Mouse (Mus musculus): ENCODE results near the gene Fyn. TPM values are rescaled to one million over a fixed set of nuclear protein-coding genes. Genes with fewer than 3 reads are reported as not detected.
A peak's percentile ranks its signal among the peaks of the same experiment; 100 is the strongest.

Gene Fyn
- polyA plus RNA-seq, 1 experiment from 2014 or later: 105 TPM

DNA sequence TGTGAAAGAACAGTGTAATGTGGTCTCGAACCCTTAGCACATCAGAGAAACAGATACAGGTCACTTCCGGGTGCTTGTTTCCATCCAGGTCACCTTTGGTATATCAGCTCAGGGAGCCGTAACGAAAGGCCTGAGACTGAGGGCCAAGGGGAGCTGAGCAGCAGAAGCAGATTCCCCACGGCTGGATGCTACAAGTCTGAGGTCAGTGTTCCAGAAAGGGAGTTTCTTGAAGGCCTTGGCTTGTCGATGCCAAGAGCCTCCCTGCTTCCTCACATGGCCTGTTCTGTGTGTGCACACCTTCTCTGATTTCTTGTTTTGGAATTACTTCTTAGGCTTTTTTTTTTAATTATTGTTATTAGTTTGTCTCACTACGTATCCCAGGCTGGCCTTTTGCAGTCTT lies 99.2 kb downstream of the Fyn start:
- H3K9me3 ChIP-seq (ENCODE audit: control insufficient read depth, low read length): no peaks in the 10 kb centered on the region
- H3K27ac ChIP-seq: no peak overlapping the region
- no peak overlapping the region for H3K9ac ChIP-seq
- H3K4me2 ChIP-seq (replicated peaks): no peak overlapping the region
- no peaks in the 10 kb centered on the region for H3K36me3 ChIP-seq (replicated peaks; ENCODE audit: control insufficient read depth, insufficient read depth)
- H3K4me3 ChIP-seq (replicated peaks; ENCODE audit: low read length): no peak overlapping the region
- no peaks in the 10 kb centered on the region for H3K27me3 ChIP-seq (ENCODE audit: control insufficient read depth, insufficient read depth, low read length)
- H3K4me1 ChIP-seq (replicated peaks; ENCODE audit: control insufficient read depth, insufficient read depth, low read length): peaks cover 37% of the 10 kb centered on the region
- WGBS: 90% methylated on average over 7 of the region's 7 CpGs
- ATAC-seq (ENCODE audit: low FRiP score): no peak
- no peak for DNase-seq (ENCODE audit: low spot score)

DNA sequence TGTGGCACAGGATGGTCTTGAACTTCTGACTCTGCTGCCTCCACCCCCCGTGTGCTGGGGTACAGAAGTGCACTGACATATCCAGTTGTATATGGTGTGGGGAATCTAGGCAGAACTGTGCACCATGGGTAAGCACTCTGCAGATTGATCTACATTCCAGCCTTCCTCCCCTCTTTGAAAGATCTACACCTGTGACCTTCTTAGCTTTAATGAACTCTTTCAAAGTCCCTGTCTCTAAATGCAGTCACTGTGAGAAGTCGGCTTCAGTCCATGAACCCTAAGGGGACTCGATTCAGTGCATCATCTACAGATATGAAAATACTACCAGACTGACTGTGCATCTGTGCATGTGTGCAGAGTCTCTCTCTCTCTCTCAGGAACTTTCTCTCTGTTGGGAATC lies 99.9 kb downstream of the Fyn start:
- Histone ChIP-seq H3K9me3 (ENCODE audit: control insufficient read depth, low read length) (no peaks in the 10 kb centered on the region), H3K36me3 (replicated peaks; ENCODE audit: control insufficient read depth, insufficient read depth) (no peaks in the 10 kb centered on the region), H3K4me3 (replicated peaks; ENCODE audit: low read length) (no peak overlapping the region), H3K27ac (no peak overlapping the region), H3K4me1 (replicated peaks; ENCODE audit: control insufficient read depth, insufficient read depth, low read length) (peaks cover 38% of the 10 kb centered on the region), H3K27me3 (ENCODE audit: control insufficient read depth, insufficient read depth, low read length) (no peaks in the 10 kb centered on the region), H3K9ac (no peak overlapping the region), H3K4me2 (replicated peaks) (no peak overlapping the region)
- WGBS: 91% methylated on average over 3 of the region's 3 CpGs
- DNase-seq (ENCODE audit: low spot score) (no peak), ATAC-seq (ENCODE audit: low FRiP score) (no peak)

DNA sequence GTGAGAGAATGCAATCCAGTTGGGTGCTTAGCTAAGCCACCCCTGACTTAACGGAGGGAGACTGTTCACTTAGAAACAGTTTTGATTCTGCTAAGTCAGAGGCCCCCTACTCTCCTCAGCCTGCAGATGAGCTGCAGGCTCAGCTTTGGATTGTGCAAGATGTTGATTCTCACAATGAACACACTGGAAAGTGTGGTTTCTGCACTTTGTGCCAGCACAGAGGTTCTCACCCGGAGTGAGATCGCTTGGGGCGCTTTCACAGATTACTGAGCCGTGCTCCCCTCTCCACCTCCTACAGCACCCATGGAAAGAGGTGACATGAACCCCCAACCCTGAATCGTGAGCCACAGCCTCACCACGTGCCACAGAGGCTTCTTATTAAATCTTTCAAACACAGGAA lies 100.7 kb downstream of the Fyn start:
- H3K9ac ChIP-seq: no peak overlapping the region
- no peak overlapping the region for H3K4me3 ChIP-seq (replicated peaks; ENCODE audit: low read length)
- H3K4me2 ChIP-seq (replicated peaks): no peak overlapping the region
- no peak for DNase-seq (ENCODE audit: low spot score)
- peaks cover 38% of the 10 kb centered on the region for H3K4me1 ChIP-seq (replicated peaks; ENCODE audit: control insufficient read depth, insufficient read depth, low read length)
- WGBS: 82% methylated on average over 7 of the region's 7 CpGs
- no peaks in the 10 kb centered on the region for H3K36me3 ChIP-seq (replicated peaks; ENCODE audit: control insufficient read depth, insufficient read depth)
- ATAC-seq (ENCODE audit: low FRiP score): no peak
- no peaks in the 10 kb centered on the region for H3K27me3 ChIP-seq (ENCODE audit: control insufficient read depth, insufficient read depth, low read length)
- H3K9me3 ChIP-seq (ENCODE audit: control insufficient read depth, low read length): no peaks in the 10 kb centered on the region
- H3K27ac ChIP-seq: no peak overlapping the region

DNA sequence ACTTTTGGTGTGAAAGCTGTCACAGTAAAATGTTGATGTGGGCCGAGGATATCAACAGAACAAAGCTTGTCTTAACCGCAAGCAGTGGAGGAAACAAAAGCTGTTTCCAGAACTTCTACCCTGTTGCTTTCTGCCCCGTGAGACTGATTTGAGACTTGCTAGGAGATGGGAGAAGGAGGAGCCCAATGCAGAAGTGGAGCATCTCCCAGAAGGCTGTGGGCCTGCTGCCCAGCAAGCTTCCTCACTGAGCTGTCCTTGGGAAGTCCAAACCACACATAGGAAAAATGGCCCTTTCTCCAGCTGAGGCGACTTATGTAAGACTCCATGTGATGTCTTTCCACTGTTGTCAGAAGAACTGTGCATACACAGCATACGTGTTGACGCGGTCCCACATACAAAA lies 101.7 kb downstream of the Fyn start:
- H3K9ac ChIP-seq: no peak overlapping the region
- H3K27me3 ChIP-seq (ENCODE audit: control insufficient read depth, insufficient read depth, low read length): no peaks in the 10 kb centered on the region
- 78% methylated on average over 7 of the region's 7 CpGs for WGBS

DNA sequence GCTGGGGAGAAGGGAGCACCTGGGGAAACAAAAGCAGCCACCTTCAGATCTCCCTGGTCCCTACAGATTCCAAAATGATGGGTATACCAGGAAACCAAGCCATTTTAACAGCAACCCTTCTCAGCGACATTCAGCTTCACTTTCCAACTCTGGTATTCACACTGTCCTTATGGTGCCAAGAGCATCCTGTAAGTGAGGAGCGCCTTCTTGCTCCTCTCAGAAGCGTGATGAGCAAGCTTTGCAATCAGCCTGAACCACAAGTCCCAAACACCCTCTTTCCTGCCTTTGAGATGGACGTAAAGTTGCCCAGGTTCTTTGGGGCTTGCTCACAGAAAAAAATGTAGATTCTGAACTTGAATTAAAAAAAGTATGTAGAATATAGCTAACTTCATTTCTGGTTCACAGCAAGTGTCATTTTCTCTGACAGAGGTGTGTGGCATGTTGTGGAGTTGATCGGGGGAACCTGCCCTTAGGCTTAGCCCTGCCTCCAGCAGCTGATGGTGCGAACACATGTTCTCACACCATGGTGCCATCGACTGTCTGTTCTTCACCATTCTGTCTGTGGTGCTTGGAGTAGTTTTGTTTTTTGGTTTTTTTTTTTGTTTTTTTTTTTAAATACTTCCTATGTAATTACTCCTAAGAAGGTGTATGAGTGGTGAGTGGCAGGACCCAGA lies 102.5 kb downstream of the Fyn start:
- H3K36me3 ChIP-seq (replicated peaks; ENCODE audit: control insufficient read depth, insufficient read depth): no peaks in the 10 kb centered on the region
- ATAC-seq (ENCODE audit: low FRiP score) (no peak; the same call in 1 of the 2 replicates), DNase-seq (ENCODE audit: low spot score) (no peak)
- WGBS: 72% methylated on average over 7 of the region's 7 CpGs
- no peaks in the 10 kb centered on the region for H3K9me3 ChIP-seq (ENCODE audit: control insufficient read depth, low read length)
- H3K4me2 ChIP-seq (replicated peaks): peak overlapping the region; percentile 26; the same call in 1 of the 2 replicates
- H3K9ac ChIP-seq: 0 out of 2 replicates have a peak overlapping the region, but pooled peaks have one; percentile 25
- no peak overlapping the region for H3K4me3 ChIP-seq (replicated peaks; ENCODE audit: low read length)
- H3K27me3 ChIP-seq (ENCODE audit: control insufficient read depth, insufficient read depth, low read length): no peaks in the 10 kb centered on the region
- H3K4me1 ChIP-seq (replicated peaks; ENCODE audit: control insufficient read depth, insufficient read depth, low read length): peaks cover 34% of the 10 kb centered on the region
- H3K27ac ChIP-seq: peak overlapping the region; percentile 73

More for the DNA sequence above, 101.7 kb downstream of the Fyn start:
- Histone ChIP-seq H3K27ac (no peak overlapping the region), H3K4me1 (replicated peaks; ENCODE audit: control insufficient read depth, insufficient read depth, low read length) (peaks cover 34% of the 10 kb centered on the region), H3K4me2 (replicated peaks) (no peak overlapping the region), H3K36me3 (replicated peaks; ENCODE audit: control insufficient read depth, insufficient read depth) (no peaks in the 10 kb centered on the region), H3K4me3 (replicated peaks; ENCODE audit: low read length) (no peak overlapping the region), H3K9me3 (ENCODE audit: control insufficient read depth, low read length) (no peaks in the 10 kb centered on the region)
- ATAC-seq (ENCODE audit: low FRiP score) (no peak), DNase-seq (ENCODE audit: low spot score) (no peak)

DNA sequence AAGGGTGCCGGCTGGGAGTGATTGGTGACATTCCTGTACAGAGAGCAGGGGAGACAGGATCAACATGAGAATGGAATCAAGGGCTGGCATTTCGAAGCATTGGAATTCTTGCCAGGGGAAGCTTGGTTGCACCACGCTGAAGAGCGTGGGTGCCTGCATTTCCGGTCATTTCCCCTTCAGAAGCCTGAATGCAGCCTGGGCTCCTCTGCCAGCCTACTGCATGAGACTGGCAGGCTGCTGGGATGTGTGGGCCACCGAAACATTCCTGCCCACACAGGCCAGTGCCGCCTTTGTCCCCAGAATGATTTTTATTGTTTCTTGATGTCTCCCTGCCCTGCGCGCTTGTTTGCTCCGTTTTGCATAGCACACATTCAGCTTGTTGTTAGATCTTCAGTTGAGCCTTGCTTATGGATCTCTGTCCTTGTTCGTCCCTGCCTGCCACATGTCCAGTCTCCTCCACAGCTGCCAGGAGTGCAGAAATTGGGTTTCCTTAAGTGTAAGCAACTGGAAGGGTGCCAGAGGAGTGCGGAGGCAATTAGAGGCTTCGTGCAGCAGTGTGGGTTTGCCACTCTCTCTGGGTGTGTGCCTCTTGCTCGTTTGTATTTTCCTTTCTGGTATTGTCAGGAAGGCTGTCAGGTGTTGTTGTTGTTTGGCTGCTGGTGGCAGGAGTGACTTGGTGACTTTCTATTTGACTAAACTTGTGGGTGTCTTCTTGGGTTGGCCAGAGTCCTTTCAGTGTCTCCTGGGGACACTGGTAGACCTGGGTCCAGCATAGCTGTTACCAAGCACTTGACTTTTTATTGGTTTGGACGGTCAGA lies 103.3 kb downstream of the Fyn start:
- peak; percentile 67 for DNase-seq (ENCODE audit: low spot score)
- ATAC-seq (ENCODE audit: low FRiP score): peak; percentile 44; the same call in 1 of the 2 replicates
- 37% methylated on average over 15 of the region's 15 CpGs for WGBS
- peaks cover 34% of the 10 kb centered on the region for H3K4me1 ChIP-seq (replicated peaks; ENCODE audit: control insufficient read depth, insufficient read depth, low read length)
- no peaks in the 10 kb centered on the region for H3K27me3 ChIP-seq (ENCODE audit: control insufficient read depth, insufficient read depth, low read length)
- no peaks in the 10 kb centered on the region for H3K9me3 ChIP-seq (ENCODE audit: control insufficient read depth, low read length)
- H3K27ac ChIP-seq: peak overlapping the region; percentile 73
- peak overlapping the region; percentile 25; the same call in 1 of the 2 replicates for H3K9ac ChIP-seq
- no peak overlapping the region for H3K4me3 ChIP-seq (replicated peaks; ENCODE audit: low read length)
- no peaks in the 10 kb centered on the region for H3K36me3 ChIP-seq (replicated peaks; ENCODE audit: control insufficient read depth, insufficient read depth)
- peak overlapping the region; percentile 26 for H3K4me2 ChIP-seq (replicated peaks)

DNA sequence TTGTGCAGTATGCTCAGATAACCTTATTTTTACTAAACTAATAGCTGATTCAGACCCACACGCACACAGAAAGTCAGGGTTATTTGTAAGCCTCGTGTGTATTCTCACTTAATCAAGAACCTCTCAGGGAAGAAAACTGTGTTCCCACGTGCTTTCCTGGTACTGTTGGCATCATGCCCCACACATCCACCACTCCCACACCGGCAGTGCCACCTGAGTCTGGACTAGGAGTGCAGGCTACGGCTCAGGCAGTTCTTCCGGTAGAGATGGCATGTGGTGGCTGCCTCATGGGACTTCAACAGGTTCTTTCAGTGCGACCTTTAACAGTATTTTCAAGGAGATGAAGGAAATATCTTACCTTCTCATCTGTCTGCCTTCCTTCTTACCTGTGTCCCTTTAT lies 104.3 kb downstream of the Fyn start:
- H3K36me3 ChIP-seq (replicated peaks; ENCODE audit: control insufficient read depth, insufficient read depth): no peaks in the 10 kb centered on the region
- no peaks in the 10 kb centered on the region for H3K9me3 ChIP-seq (ENCODE audit: control insufficient read depth, low read length)
- WGBS: 54% methylated on average over 7 of the region's 7 CpGs
- H3K27ac ChIP-seq: no peak overlapping the region
- no peak overlapping the region for H3K9ac ChIP-seq
- no peak overlapping the region for H3K4me2 ChIP-seq (replicated peaks)
- no peak overlapping the region for H3K4me3 ChIP-seq (replicated peaks; ENCODE audit: low read length)
- no peaks in the 10 kb centered on the region for H3K27me3 ChIP-seq (ENCODE audit: control insufficient read depth, insufficient read depth, low read length)
- DNase-seq (ENCODE audit: low spot score) (no peak), ATAC-seq (ENCODE audit: low FRiP score) (no peak)
- peaks cover 34% of the 10 kb centered on the region for H3K4me1 ChIP-seq (replicated peaks; ENCODE audit: control insufficient read depth, insufficient read depth, low read length)

DNA sequence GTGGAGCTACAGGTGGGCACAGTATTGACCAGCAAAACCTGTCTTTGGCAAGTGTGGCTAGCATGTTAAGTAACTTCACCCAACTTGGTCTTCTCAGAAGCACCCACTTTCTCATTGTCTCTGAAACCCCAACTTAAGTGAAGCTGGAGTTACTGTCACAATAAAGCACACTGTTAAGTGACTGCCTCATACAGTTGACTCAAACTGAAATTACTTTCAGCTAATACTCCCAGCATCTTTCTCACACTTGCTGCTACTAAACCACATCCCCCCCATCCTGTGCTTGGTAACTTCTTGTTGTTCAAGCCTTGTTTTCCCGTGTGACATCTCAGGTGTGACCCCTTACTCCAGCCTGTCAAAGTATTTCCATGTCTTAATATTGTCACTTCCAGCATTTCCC lies 110.7 kb downstream of the Fyn start:
- no peak overlapping the region for H3K27ac ChIP-seq
- no peak overlapping the region for H3K4me3 ChIP-seq (replicated peaks; ENCODE audit: low read length)
- no peak overlapping the region for H3K4me2 ChIP-seq (replicated peaks)
- 91% methylated on average over 1 of the region's 1 CpGs for WGBS
- no peak overlapping the region for H3K9ac ChIP-seq
- no peak for DNase-seq (ENCODE audit: low spot score)
- H3K27me3 ChIP-seq (ENCODE audit: control insufficient read depth, insufficient read depth, low read length): no peaks in the 10 kb centered on the region
- ATAC-seq (ENCODE audit: low FRiP score): no peak
- no peaks in the 10 kb centered on the region for H3K9me3 ChIP-seq (ENCODE audit: control insufficient read depth, low read length)
- H3K36me3 ChIP-seq (replicated peaks; ENCODE audit: control insufficient read depth, insufficient read depth): no peaks in the 10 kb centered on the region
- H3K4me1 ChIP-seq (replicated peaks; ENCODE audit: control insufficient read depth, insufficient read depth, low read length): peaks cover 6% of the 10 kb centered on the region; the same call in 1 of the 2 replicates

DNA sequence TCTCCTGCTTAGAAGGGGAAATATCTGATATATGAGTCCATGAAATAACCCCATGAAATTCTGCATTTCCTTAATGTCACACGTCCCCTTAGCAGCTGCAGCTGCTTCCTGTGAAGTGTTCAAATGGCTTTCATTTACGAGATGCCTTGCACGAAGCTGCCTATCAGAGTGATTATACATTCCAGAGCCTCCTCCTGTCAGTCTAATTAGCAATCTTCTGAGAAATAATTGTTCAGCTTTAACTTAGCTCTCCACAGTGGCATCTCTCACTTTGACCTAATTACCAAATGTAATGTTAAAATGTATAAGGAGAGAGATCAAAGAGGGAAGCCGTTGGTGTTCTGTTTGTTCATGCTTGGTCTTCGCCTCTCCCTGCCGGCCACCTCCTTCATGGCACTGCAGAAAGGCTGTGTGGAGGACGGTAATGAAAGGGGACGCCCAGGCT lies 115.7 kb downstream of the Fyn start:
- Histone ChIP-seq H3K27me3 (ENCODE audit: control insufficient read depth, insufficient read depth, low read length) (no peaks in the 10 kb centered on the region), H3K4me1 (replicated peaks; ENCODE audit: control insufficient read depth, insufficient read depth, low read length) (peaks cover 45% of the 10 kb centered on the region), H3K27ac (peak overlapping the region; percentile 82), H3K36me3 (replicated peaks; ENCODE audit: control insufficient read depth, insufficient read depth) (no peaks in the 10 kb centered on the region), H3K4me2 (replicated peaks) (peak overlapping the region; percentile 22; the same call in 1 of the 2 replicates), H3K9me3 (ENCODE audit: control insufficient read depth, low read length) (no peaks in the 10 kb centered on the region), H3K4me3 (replicated peaks; ENCODE audit: low read length) (no peak overlapping the region), H3K9ac (peak overlapping the region; percentile 21; the same call in 1 of the 2 replicates)
- DNase-seq (ENCODE audit: low spot score) (no peak), ATAC-seq (ENCODE audit: low FRiP score) (peak; percentile 46)
- WGBS: 10% methylated on average over 8 of the region's 8 CpGs

All from hindbrain, embryonic 14.5 days (tissue).